Mouse (Mus musculus) neural tube, embryonic 15.5 days (tissue): Measurements from ENCODE around the gene Dnajb8. TPM values are rescaled to one million over a fixed set of nuclear protein-coding genes. Genes with fewer than 3 reads are reported as not detected.

ENCODE experiments used
- ATAC-seq: fragments of 200-750 bp; cut with Nextera tagmentation; 2 replicates; pipeline ENCODE4 v1.8.0; 2017; ENCODE audit warnings: mild to moderate bottlenecking, moderate TSS enrichment, moderate library complexity; ENCODE audit not compliant: low FRiP score
- H3K27ac ChIP-seq: fragments of 300-500 bp; sonication (generic); replicated peaks from 2 replicates; pipeline ENCODE4 v1.5.1; 2015; ENCODE audit warnings: mild to moderate bottlenecking, inconsistent platforms
- H3K27me3 ChIP-seq: fragments of 300-500 bp; sonication (generic); replicated peaks from 2 replicates; pipeline ENCODE4 v1.6.1; 2015; ENCODE audit warnings: inconsistent platforms
- H3K36me3 ChIP-seq: fragments of 300-500 bp; sonication (generic); 2 replicates; pipeline ENCODE4 v1.6.1; 2015; ENCODE audit warnings: inconsistent platforms
- H3K4me1 ChIP-seq: fragments of 300-500 bp; sonication (generic); 2 replicates; pipeline ENCODE4 v1.6.1; 2015; ENCODE audit warnings: inconsistent platforms
- H3K4me2 ChIP-seq: fragments of 300-500 bp; sonication (generic); 2 replicates; pipeline ENCODE4 v1.6.1; 2015; ENCODE audit warnings: inconsistent platforms, mild to moderate bottlenecking, moderate library complexity
- H3K4me3 ChIP-seq: fragments of 300-500 bp; sonication (generic); replicated peaks from 2 replicates; pipeline ENCODE4 v1.5.1; 2015; ENCODE audit warnings: mild to moderate bottlenecking, inconsistent platforms
- H3K9ac ChIP-seq: fragments of 300-500 bp; sonication (generic); replicated peaks from 2 replicates; pipeline ENCODE4 v1.6.1; 2015; ENCODE audit warnings: mild to moderate bottlenecking, inconsistent platforms
- H3K9me3 ChIP-seq: fragments of 300-500 bp; sonication (generic); replicated peaks from 2 replicates; pipeline ENCODE4 v1.6.1; 2016; ENCODE audit warnings: inconsistent platforms
- WGBS: fragments of 180-500 bp; shearing (Covaris S2); methylation state at CpG from one replicate; pipeline ENCODE4 v1.1.7; 2015; ENCODE audit warnings: mixed read lengths; 5-methylcytosine and 5-hydroxymethylcytosine counted together
- polyA plus RNA-seq: library from polyadenylated mRNA; unstranded; fragments of >200 nt; fragmentation: Nextera tagmentation; extraction: Ambion mirVana; gene quantifications from 2 replicates; pipeline ENCODE4 v1.2.1, GENCODE M21; 2015

The Dnajb8 gene
- polyA plus RNA-seq, 1 experiment from 2014 or later: not detected

DNA sequence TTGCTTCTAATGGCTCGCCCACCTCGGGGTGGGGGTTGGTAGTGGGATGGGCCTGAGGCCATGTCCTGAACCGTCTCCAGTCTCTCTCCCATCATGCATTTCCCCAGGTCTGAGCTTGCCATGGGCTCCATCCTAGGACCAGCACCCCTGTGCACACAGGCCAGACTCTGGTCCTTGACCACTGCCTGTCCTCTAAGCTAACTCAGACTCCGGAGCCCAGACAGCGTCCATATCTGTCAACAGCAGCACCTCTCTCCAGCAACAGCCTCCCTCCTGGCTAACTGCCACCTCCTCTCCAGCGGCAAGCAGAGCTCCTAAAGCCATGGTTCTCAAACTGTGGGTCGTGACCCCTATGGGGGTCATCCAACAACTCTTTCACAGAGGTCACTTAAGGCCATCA lies 14.4 kb downstream of the Dnajb8 start:
- Histone ChIP-seq H3K4me2 (peak overlapping the region; percentile 44), H3K27me3 (peaks cover 51% of the 10 kb centered on the region)
- no peak for ATAC-seq

DNA sequence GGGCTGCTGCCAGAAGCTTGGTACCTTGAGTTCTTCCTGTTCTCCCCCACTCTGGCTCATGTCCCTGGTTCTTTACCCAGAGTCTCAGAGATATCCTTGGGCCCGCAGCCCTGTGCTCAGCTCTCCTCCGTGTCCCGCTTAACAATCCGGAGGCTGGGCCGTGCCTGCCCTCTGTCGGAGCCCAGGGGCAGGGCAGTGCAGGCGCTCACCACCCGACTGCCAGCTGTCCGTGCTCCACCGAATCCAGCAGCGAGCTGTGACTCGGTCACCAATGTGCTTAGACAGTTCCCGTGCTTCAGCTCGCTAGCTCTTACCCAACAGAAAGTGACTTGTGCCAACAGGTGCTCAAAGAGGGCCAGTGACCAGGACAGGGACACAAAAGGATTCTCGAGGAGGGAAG lies 20.5 kb downstream of the Dnajb8 start:
- Histone ChIP-seq H3K36me3 (no peaks in the 10 kb centered on the region), H3K27ac (no peak overlapping the region), H3K27me3 (peaks cover 33% of the 10 kb centered on the region), H3K4me2 (no peak overlapping the region; the same call in 1 of the 2 replicates), H3K4me1 (no peaks in the 10 kb centered on the region), H3K4me3 (no peak overlapping the region), H3K9me3 (no peaks in the 10 kb centered on the region), H3K9ac (no peak overlapping the region)
- ATAC-seq: no peak; the same call in 1 of the 2 replicates
- 2% methylated on average over 15 of the region's 15 CpGs for WGBS

More for the DNA sequence above, 14.4 kb downstream of the Dnajb8 start:
- no peaks in the 10 kb centered on the region for H3K9me3 ChIP-seq
- no peaks in the 10 kb centered on the region for H3K36me3 ChIP-seq
- no peak overlapping the region for H3K27ac ChIP-seq
- H3K9ac ChIP-seq: no peak overlapping the region
- WGBS: 10% methylated on average over 7 of the region's 7 CpGs
- H3K4me1 ChIP-seq: peaks cover 6% of the 10 kb centered on the region
- no peak overlapping the region for H3K4me3 ChIP-seq

DNA sequence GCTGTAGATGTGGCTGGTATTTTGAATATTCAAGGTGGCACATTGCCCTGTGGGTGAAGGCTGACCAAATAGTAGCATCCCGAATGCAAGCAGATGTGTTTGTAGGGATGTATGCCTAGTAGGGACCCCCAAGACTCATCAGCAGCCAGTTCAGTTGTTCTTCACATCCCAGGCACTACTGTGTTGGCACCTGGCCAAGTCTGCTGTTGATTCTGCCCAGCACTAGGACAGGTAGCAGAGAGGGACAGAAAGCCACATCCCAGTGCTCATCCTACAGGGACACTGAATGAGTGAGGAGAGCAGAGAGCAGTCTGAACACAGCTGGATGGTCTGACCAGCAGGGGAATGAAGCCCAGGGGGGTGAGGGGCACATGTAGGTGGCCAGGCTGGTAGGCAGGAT lies 27.2 kb downstream of the Dnajb8 start:
- H3K27ac ChIP-seq: no peak overlapping the region
- 81% methylated on average over 1 of the region's 1 CpGs for WGBS
- H3K4me3 ChIP-seq: no peak overlapping the region
- H3K9me3 ChIP-seq: no peaks in the 10 kb centered on the region
- H3K9ac ChIP-seq: no peak overlapping the region
- H3K27me3 ChIP-seq: no peaks in the 10 kb centered on the region
- H3K4me1 ChIP-seq: no peaks in the 10 kb centered on the region
- H3K36me3 ChIP-seq: no peaks in the 10 kb centered on the region
- no peak overlapping the region for H3K4me2 ChIP-seq
- no peak for ATAC-seq

DNA sequence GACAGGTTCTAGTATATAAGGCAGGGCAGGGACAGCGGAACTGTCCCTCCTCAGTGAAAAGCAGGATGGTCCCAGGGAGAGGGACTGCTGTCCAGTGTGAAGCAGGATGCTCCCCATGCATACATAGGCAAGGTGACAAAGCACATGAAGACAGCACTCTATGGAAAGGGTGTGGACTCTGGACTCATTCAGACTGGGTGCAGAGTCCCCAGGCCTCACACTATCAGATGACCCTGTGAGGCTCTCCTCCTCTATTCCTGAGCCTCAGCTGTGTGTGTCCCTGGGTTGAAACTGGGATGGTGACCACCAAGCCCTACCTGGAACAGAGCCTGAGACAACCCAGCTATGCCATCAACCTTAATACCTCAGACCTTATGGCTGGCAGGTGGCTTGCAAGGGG lies 29.3 kb downstream of the Dnajb8 start:
- Histone ChIP-seq H3K4me1 (no peaks in the 10 kb centered on the region), H3K9me3 (no peaks in the 10 kb centered on the region), H3K27me3 (no peaks in the 10 kb centered on the region), H3K4me2 (no peak overlapping the region), H3K9ac (no peak overlapping the region), H3K36me3 (no peaks in the 10 kb centered on the region), H3K4me3 (no peak overlapping the region), H3K27ac (no peak overlapping the region)
- no peak for ATAC-seq
- 83% methylated on average over 1 of the region's 1 CpGs for WGBS

DNA sequence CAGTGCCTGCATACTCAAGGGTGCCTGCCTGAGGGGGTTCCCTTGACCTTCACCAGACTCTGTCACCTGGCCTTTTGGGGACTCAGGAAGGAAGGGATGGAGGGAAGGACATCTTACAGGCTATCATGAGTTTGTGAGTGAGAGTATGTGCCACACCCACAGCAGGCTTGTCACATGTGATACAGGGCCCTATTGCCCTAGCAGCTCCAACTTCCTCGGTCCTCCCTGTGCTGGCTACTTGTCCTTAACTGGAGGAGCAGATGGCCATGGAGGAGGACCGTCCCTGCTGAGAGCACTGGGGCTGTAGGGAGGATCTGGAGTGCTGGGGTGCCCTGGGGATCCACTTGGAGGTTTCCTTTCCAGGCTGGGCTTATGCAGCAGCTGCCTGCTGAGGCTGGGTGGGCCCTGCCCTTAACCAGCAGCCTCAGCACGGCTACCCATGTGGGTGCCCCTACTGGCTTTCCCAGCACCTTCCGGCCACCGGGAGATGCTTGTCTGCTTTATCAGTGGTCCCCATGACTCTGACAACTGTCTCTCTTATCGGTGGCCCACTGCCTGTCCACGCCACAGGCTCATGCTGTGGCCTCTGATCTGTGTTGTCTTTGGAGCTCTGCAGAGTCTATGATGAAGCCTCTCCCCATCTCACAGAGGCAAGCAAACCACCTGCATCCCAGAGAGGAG lies 29.9 kb downstream of the Dnajb8 start:
- H3K36me3 ChIP-seq: 0 out of 2 replicates have a peak, but pooled peaks cover 2% of the 10 kb centered on the region
- no peaks in the 10 kb centered on the region for H3K9me3 ChIP-seq
- H3K27ac ChIP-seq: no peak overlapping the region
- WGBS: 87% methylated on average over 7 of the region's 7 CpGs
- H3K4me1 ChIP-seq: no peaks in the 10 kb centered on the region
- H3K4me3 ChIP-seq: no peak overlapping the region
- ATAC-seq: no peak
- H3K9ac ChIP-seq: no peak overlapping the region
- H3K27me3 ChIP-seq: no peaks in the 10 kb centered on the region
- no peak overlapping the region for H3K4me2 ChIP-seq

DNA sequence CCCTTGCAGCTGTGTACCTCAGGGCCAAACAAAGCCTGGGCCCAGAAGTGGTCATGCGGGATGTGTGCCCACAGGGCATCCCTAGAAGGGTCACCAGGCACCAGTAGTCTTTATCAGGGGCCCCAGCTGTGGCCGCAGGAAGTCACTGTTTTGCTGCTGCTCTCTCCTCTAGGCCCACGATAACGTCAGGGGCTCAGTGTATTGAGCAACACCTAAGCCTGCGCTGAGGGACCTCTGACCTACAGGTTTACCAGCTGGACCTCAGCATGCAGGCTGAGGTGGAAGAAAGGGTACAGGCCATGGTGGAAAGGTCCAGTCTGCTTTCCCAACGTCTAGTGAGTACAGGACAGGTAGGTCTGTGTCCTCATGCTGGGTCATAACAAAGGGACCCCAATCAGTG lies 32.0 kb downstream of the Dnajb8 start:
- ATAC-seq: no peak
- WGBS: 85% methylated on average over 6 of the region's 6 CpGs
- Histone ChIP-seq H3K4me1 (no peaks in the 10 kb centered on the region), H3K4me3 (no peak overlapping the region), H3K27me3 (no peaks in the 10 kb centered on the region), H3K4me2 (no peak overlapping the region), H3K36me3 (0 out of 2 replicates have a peak, but pooled peaks cover 4% of the 10 kb centered on the region), H3K9ac (no peak overlapping the region), H3K9me3 (no peaks in the 10 kb centered on the region), H3K27ac (no peak overlapping the region)

DNA sequence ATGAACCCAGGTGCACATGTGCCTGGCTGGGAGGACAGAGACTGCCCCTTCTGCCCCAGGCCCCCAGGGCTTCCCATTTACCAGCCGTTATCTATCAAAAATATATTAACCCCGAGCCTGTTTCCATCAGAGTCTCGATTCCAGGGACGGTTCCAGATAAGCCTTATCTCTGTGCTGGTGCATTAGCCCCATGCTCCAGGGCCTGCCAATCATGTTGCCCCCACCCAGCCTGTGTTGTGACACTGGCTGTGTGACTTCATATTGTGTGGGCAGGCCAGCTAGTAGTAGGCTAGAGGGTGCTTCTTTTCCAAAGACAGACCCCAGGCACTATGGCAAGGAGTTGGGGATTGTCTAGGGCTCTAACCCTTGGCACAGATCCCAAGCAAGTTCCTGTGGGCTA lies 33.4 kb downstream of the Dnajb8 start:
- Histone ChIP-seq H3K27me3 (no peaks in the 10 kb centered on the region), H3K36me3 (0 out of 2 replicates have a peak, but pooled peaks cover 4% of the 10 kb centered on the region), H3K27ac (no peak overlapping the region), H3K9ac (no peak overlapping the region), H3K9me3 (no peaks in the 10 kb centered on the region), H3K4me2 (no peak overlapping the region), H3K4me1 (no peaks in the 10 kb centered on the region), H3K4me3 (no peak overlapping the region)
- no peak for ATAC-seq
- WGBS: 84% methylated on average over 4 of the region's 4 CpGs

DNA sequence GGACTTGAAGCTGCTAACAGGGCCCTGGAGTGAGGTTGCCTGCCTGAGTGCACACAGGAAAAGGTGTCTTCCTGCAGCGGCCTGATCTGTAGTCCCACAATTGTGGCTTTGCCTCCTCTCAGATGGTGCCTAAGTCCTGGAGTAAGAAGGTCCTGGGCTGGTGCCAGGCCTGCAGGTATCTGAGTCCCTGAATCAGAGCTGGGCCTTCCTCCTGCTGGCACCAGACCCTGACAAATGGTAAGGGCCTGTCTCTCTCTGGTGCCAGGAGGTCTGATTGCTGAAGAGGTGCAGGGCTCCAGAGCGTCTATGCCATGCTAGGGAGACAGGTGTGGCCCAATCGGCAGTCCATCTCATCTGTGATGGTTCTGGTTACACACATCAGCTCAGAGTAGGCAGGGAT lies 37.6 kb downstream of the Dnajb8 start:
- H3K27me3 ChIP-seq: no peaks in the 10 kb centered on the region
- no peak overlapping the region for H3K4me2 ChIP-seq
- H3K9ac ChIP-seq: no peak overlapping the region
- ATAC-seq: no peak
- H3K27ac ChIP-seq: no peak overlapping the region
- no peaks in the 10 kb centered on the region for H3K9me3 ChIP-seq
- peaks cover 6% of the 10 kb centered on the region for H3K4me1 ChIP-seq
- H3K4me3 ChIP-seq: no peak overlapping the region
- H3K36me3 ChIP-seq: 0 out of 2 replicates have a peak, but pooled peaks cover 4% of the 10 kb centered on the region
- 95% methylated on average over 3 of the region's 3 CpGs for WGBS

DNA sequence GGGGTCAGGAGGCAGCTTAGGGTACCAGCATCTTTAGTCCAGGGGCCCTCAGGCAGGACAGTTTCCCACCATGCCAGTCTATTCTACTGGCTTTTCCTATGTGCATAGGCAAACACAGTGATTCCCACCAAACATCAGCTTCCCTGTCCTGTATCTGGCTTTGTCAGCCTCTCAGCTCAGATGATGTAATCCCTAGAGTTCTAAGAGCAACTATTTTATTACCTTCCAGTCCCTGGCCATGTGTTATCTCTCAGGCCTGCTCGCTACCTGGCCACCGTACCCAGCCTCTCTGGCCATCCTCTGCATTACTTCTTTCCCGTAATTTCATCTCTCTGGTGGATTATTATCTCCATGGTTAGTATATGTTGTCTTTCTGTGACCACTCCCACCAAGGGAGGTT lies 38.6 kb downstream of the Dnajb8 start:
- Histone ChIP-seq H3K4me3 (no peak overlapping the region), H3K27me3 (no peaks in the 10 kb centered on the region), H3K4me1 (peaks cover 6% of the 10 kb centered on the region), H3K36me3 (0 out of 2 replicates have a peak, but pooled peaks cover 4% of the 10 kb centered on the region), H3K4me2 (no peak overlapping the region), H3K27ac (no peak overlapping the region), H3K9ac (no peak overlapping the region), H3K9me3 (no peaks in the 10 kb centered on the region)
- ATAC-seq: no peak
- WGBS: 91% methylated on average over 3 of the region's 3 CpGs

DNA sequence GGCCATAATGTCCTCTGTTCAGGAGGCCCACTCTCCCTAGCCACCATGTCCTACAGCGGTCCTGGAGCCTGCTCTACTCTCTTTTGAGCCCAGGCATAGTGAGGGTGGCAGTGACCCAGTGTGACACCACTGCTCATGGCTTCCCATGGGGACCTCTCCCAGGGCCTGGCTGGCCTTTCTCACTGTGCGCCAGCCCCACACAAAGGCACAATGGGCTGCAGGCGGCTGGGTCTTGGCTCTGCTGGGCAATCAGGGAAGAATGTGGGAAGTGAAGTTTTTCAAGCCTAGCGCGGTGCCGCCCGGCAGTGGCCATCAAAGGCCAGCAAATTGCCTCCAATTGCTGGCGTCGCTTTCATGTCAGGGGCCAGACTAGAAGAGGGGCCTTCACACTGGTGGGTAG lies 40.1 kb downstream of the Dnajb8 start:
- WGBS: 13% methylated on average over 9 of the region's 9 CpGs
- H3K4me3 ChIP-seq: no peak overlapping the region
- H3K27ac ChIP-seq: no peak overlapping the region
- no peaks in the 10 kb centered on the region for H3K9me3 ChIP-seq
- no peak for ATAC-seq
- H3K36me3 ChIP-seq: no peaks in the 10 kb centered on the region
- H3K27me3 ChIP-seq: no peaks in the 10 kb centered on the region
- no peak overlapping the region for H3K4me2 ChIP-seq
- no peak overlapping the region for H3K9ac ChIP-seq
- peaks cover 6% of the 10 kb centered on the region for H3K4me1 ChIP-seq

DNA sequence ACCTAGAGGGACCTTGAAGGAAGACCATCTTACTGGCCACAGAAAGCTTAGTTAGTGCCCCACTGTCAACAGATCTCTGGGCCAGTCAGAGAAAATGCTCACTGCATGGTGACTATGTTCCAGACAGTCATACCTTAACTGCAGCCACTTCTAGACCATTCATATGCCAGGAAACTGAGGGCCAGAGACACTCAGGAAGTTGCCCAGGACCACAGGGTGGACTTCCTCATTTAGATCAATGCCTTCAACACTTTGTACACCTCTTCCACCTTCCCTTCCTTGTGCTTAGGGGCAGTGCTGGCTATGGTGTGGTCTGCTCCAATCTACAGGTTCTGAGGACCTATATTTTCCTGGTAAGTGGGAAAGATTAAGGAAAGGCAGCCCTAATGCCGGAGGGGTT lies 43.3 kb downstream of the Dnajb8 start:
- Histone ChIP-seq H3K36me3 (no peaks in the 10 kb centered on the region), H3K4me3 (no peak overlapping the region), H3K9ac (no peak overlapping the region), H3K27me3 (no peaks in the 10 kb centered on the region), H3K9me3 (no peaks in the 10 kb centered on the region), H3K4me2 (no peak overlapping the region), H3K27ac (no peak overlapping the region), H3K4me1 (peaks cover 6% of the 10 kb centered on the region)
- ATAC-seq: no peak
- 96% methylated on average over 1 of the region's 1 CpGs for WGBS

DNA sequence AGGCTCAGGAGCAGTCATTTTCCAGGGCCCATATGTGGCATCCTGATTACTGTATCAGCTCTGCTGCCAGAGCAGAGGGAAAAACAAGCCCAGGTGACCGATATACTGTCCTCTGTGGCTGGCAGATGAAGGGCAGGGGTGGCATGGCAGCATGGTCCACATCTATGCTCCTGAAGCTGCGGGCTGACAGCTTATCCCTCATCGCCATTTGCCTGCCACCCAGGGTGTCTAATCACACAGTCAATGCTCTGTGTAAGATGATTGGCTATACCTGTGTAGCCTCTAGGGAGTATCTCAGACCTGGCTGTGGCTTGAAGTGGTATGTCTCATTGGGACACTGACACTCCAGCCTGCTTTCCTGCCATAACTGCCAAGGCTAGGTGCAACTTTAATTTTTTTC lies 44.0 kb downstream of the Dnajb8 start:
- Histone ChIP-seq H3K4me1 (peaks cover 6% of the 10 kb centered on the region), H3K36me3 (no peaks in the 10 kb centered on the region), H3K27ac (no peak overlapping the region), H3K9me3 (no peaks in the 10 kb centered on the region), H3K4me3 (no peak overlapping the region), H3K4me2 (no peak overlapping the region), H3K27me3 (no peaks in the 10 kb centered on the region), H3K9ac (no peak overlapping the region)
- WGBS: 83% methylated on average over 3 of the region's 3 CpGs
- ATAC-seq: no peak
